Mouse (Mus musculus) megakaryocyte, embryonic 14.5 days (primary cell): ENCODE measurements at regions not wholly inside any gene's neighbourhood (a gene's known extent, or its start where the extent isn't known, plus 50 kb on each side); places are given as distances from the start of the nearest gene placed in this dataset.

ENCODE experiments used
- FLI1 ChIP-seq: IDR thresholded peaks from 2 replicates; pipeline ENCODE4 v1.6.1; 2012; ENCODE audit warnings: low read length, inconsistent platforms, mixed read lengths
- GATA1 ChIP-seq: IDR thresholded peaks from 3 replicates; pipeline ENCODE4 v1.6.1; 2012; ENCODE audit warnings: mixed read lengths, low read length, inconsistent platforms, borderline replicate concordance

GRCm38 (mm10) chr3:139788854-139789253 lies 583.4 kb downstream of the Stpg2 start:
- TF ChIP-seq GATA1 (no peak), FLI1 (no peak)
